Mouse (Mus musculus): ENCODE data around the gene Acvr2a. TPM values are rescaled to one million over a fixed set of nuclear protein-coding genes. Genes with fewer than 3 reads are reported as not detected.

The Acvr2a gene
- polyA plus RNA-seq (2012) = 0.14 and 0.15 TPM in 2 replicates

- TF ChIP-seq GATA1 (IDR thresholded peaks at IDR 0.05; ENCODE audit: low read length) = no peak
These were observed at the start of gene Acvr2a for GRCm38 (mm10) chr2:48813371-48814222. Gene Acvr2a, plus strand, starts transcription at chr2:48814109.

GRCm38 (mm10) chr2:48766513-48766912 is 47.4 kb upstream of the Acvr2a start:
- no peak for TF ChIP-seq GATA1 (IDR thresholded peaks at IDR 0.05; ENCODE audit: low read length)

- TF ChIP-seq GATA1 (IDR thresholded peaks at IDR 0.05; ENCODE audit: low read length) = no peak
These were observed 46.1 kb upstream of the Acvr2a start for GRCm38 (mm10) chr2:48767778-48768177.

- no peak for TF ChIP-seq GATA1 (IDR thresholded peaks at IDR 0.05; ENCODE audit: low read length)
These were observed 45.7 kb upstream of the Acvr2a start for GRCm38 (mm10) chr2:48768219-48768618.

GRCm38 (mm10) chr2:48770100-48770499 is 43.8 kb upstream of the Acvr2a start:
- TF ChIP-seq GATA1 (IDR thresholded peaks at IDR 0.05; ENCODE audit: low read length) = no peak

GRCm38 (mm10) chr2:48770634-48771033 is 43.3 kb upstream of the Acvr2a start:
- TF ChIP-seq GATA1 (IDR thresholded peaks at IDR 0.05; ENCODE audit: low read length) = no peak

GRCm38 (mm10) chr2:48775281-48775680 is 38.6 kb upstream of the Acvr2a start:
- no peak for TF ChIP-seq GATA1 (IDR thresholded peaks at IDR 0.05; ENCODE audit: low read length)

GRCm38 (mm10) chr2:48788901-48789300 is 25.0 kb upstream of the Acvr2a start:
- no peak for TF ChIP-seq GATA1 (IDR thresholded peaks at IDR 0.05; ENCODE audit: low read length)

GRCm38 (mm10) chr2:48814223-48815038 is 522 bp downstream of the Acvr2a start:
- TF ChIP-seq GATA1 (IDR thresholded peaks at IDR 0.05; ENCODE audit: low read length) = no peak

- TF ChIP-seq GATA1 (IDR thresholded peaks at IDR 0.05; ENCODE audit: low read length) = no peak
These were observed 1.2 kb downstream of the Acvr2a start for GRCm38 (mm10) chr2:48815039-48815590.

GRCm38 (mm10) chr2:48816141-48817028 is 2.5 kb downstream of the Acvr2a start:
- TF ChIP-seq GATA1 (IDR thresholded peaks at IDR 0.05; ENCODE audit: low read length) = no peak

- TF ChIP-seq GATA1 (IDR thresholded peaks at IDR 0.05; ENCODE audit: low read length) = no peak
These were observed 12.0 kb downstream of the Acvr2a start for GRCm38 (mm10) chr2:48825878-48826277.

GRCm38 (mm10) chr2:48826380-48826779 is 12.5 kb downstream of the Acvr2a start:
- TF ChIP-seq GATA1 (IDR thresholded peaks at IDR 0.05; ENCODE audit: low read length) = no peak

GRCm38 (mm10) chr2:48830492-48830891 is 16.6 kb downstream of the Acvr2a start:
- TF ChIP-seq GATA1 (IDR thresholded peaks at IDR 0.05; ENCODE audit: low read length) = no peak

- no peak for TF ChIP-seq GATA1 (IDR thresholded peaks at IDR 0.05; ENCODE audit: low read length)
These were observed 18.4 kb downstream of the Acvr2a start for GRCm38 (mm10) chr2:48832305-48832704.
